Mouse (Mus musculus) lung, embryonic 15.5 days (tissue): ENCODE results near the gene Wdr48. TPM values are rescaled to one million over a fixed set of nuclear protein-coding genes. Genes with fewer than 3 reads are reported as not detected.

Experiments
- ATAC-seq: fragments of 200-750 bp; cut with Nextera tagmentation; 2 replicates; pipeline ENCODE4 v1.8.0; 2017; ENCODE audit warnings: moderate number of reproducible peaks, borderline replicate concordance; ENCODE audit not compliant: low FRiP score, low TSS enrichment; ENCODE audit errors: extremely low read depth
- H3K27ac ChIP-seq: fragments of 300-500 bp; sonication (generic); 2 replicates; pipeline ENCODE4 v1.5.1; 2015; ENCODE audit warnings: moderate library complexity, mild to moderate bottlenecking, inconsistent platforms
- H3K27me3 ChIP-seq: fragments of 300-500 bp; sonication (generic); 2 replicates; pipeline ENCODE4 v1.6.1; 2015; ENCODE audit warnings: inconsistent platforms
- H3K36me3 ChIP-seq: fragments of 300-500 bp; sonication (generic); 2 replicates; pipeline ENCODE4 v1.6.1; 2015; ENCODE audit warnings: inconsistent platforms
- H3K4me1 ChIP-seq: fragments of 300-500 bp; sonication (generic); 2 replicates; pipeline ENCODE4 v1.6.1; 2015; ENCODE audit warnings: inconsistent platforms
- H3K4me2 ChIP-seq: fragments of 300-500 bp; sonication (generic); 2 replicates; pipeline ENCODE4 v1.6.1; 2015; ENCODE audit warnings: inconsistent platforms, mild to moderate bottlenecking, moderate library complexity
- H3K4me3 ChIP-seq: fragments of 300-500 bp; sonication (generic); 2 replicates; pipeline ENCODE4 v1.5.1; 2015; ENCODE audit warnings: mild to moderate bottlenecking, inconsistent platforms
- H3K9ac ChIP-seq: fragments of 300-500 bp; sonication (generic); 2 replicates; pipeline ENCODE4 v1.6.1; 2015; ENCODE audit warnings: inconsistent platforms
- H3K9me3 ChIP-seq: fragments of 300-500 bp; sonication (generic); 2 replicates; pipeline ENCODE4 v1.6.1; 2016; ENCODE audit warnings: inconsistent platforms
- WGBS: fragments of 180-500 bp; shearing (Covaris S2); methylation state at CpG from one replicate; pipeline ENCODE4 v1.1.7; 2015; 5-methylcytosine and 5-hydroxymethylcytosine counted together
- polyA plus RNA-seq: library from polyadenylated mRNA; unstranded; fragments of >200 nt; fragmentation: Nextera tagmentation; extraction: Ambion mirVana; gene quantifications from 2 replicates; pipeline ENCODE4 v1.2.1, GENCODE M21; 2015

Gene Wdr48
- polyA plus RNA-seq, result 53.3 and 54.1 TPM in 2 replicates

- Histone ChIP-seq H3K36me3 (no peaks in the 10 kb centered on the region), H3K9ac (peak within 1 kb of the TSS; percentile 77), H3K9me3 (no peaks in the 10 kb centered on the region), H3K27ac (peak within 1 kb of the TSS; percentile 72), H3K4me3 (peak within 1 kb of the TSS; percentile 88), H3K4me1 (peaks cover 10% of the 10 kb centered on the region), H3K4me2 (peak within 1 kb of the TSS; percentile 86), H3K27me3 (no peaks in the 10 kb centered on the region)
- WGBS, result 3% methylated on average over 34 of the region's 34 CpGs
- peak; percentile 100 for ATAC-seq
These were observed at the start of gene Wdr48 for GRCm38 (mm10) chr9:119894339-119895009. Wdr48 (plus strand) TSS chr9:119894878.

- Histone ChIP-seq H3K36me3 (no peaks in the 10 kb centered on the region), H3K27ac (no peak overlapping the region), H3K4me3 (no peak overlapping the region), H3K9ac (no peak overlapping the region), H3K9me3 (no peaks in the 10 kb centered on the region), H3K27me3 (no peaks in the 10 kb centered on the region), H3K4me2 (no peak overlapping the region), H3K4me1 (no peaks in the 10 kb centered on the region)
- no peak for ATAC-seq
- 68% methylated on average over 6 of the region's 6 CpGs for WGBS
These were observed 47.5 kb upstream of the Wdr48 start for GRCm38 (mm10) chr9:119847187-119847586.

- no peaks in the 10 kb centered on the region for H3K27me3 ChIP-seq
- no peaks in the 10 kb centered on the region for H3K36me3 ChIP-seq
- no peak overlapping the region for H3K4me2 ChIP-seq
- no peak overlapping the region for H3K4me3 ChIP-seq
- no peak overlapping the region for H3K27ac ChIP-seq
- H3K9me3 ChIP-seq, result no peaks in the 10 kb centered on the region
- no peaks in the 10 kb centered on the region for H3K4me1 ChIP-seq
- no peak overlapping the region for H3K9ac ChIP-seq
- WGBS, result 43% methylated on average over 7 of the region's 7 CpGs
- ATAC-seq, result no peak
These were observed 46.0 kb upstream of the Wdr48 start for GRCm38 (mm10) chr9:119848671-119849070.

- no peaks in the 10 kb centered on the region for H3K4me1 ChIP-seq
- 22% methylated on average over 8 of the region's 8 CpGs for WGBS
- no peak overlapping the region for H3K4me3 ChIP-seq
- no peak overlapping the region for H3K27ac ChIP-seq
- H3K36me3 ChIP-seq, result no peaks in the 10 kb centered on the region
- no peaks in the 10 kb centered on the region for H3K27me3 ChIP-seq
- no peaks in the 10 kb centered on the region for H3K9me3 ChIP-seq
- ATAC-seq, result no peak
- H3K4me2 ChIP-seq, result no peak overlapping the region
- no peak overlapping the region for H3K9ac ChIP-seq
These were observed 45.5 kb upstream of the Wdr48 start for GRCm38 (mm10) chr9:119849214-119849613.

- no peak overlapping the region for H3K9ac ChIP-seq
- H3K4me1 ChIP-seq, result no peaks in the 10 kb centered on the region
- no peaks in the 10 kb centered on the region for H3K36me3 ChIP-seq
- no peaks in the 10 kb centered on the region for H3K27me3 ChIP-seq
- WGBS, result 67% methylated on average over 10 of the region's 10 CpGs
- no peak for ATAC-seq
- H3K27ac ChIP-seq, result no peak overlapping the region
- no peak overlapping the region for H3K4me2 ChIP-seq
- no peak overlapping the region for H3K4me3 ChIP-seq
- no peaks in the 10 kb centered on the region for H3K9me3 ChIP-seq
These were observed 42.2 kb upstream of the Wdr48 start for GRCm38 (mm10) chr9:119852347-119853030.

GRCm38 (mm10) chr9:119853071-119853846, 41.4 kb upstream of the Wdr48 start:
- Histone ChIP-seq H3K27me3 (no peaks in the 10 kb centered on the region), H3K4me1 (no peaks in the 10 kb centered on the region), H3K27ac (no peak overlapping the region), H3K4me3 (no peak overlapping the region), H3K36me3 (no peaks in the 10 kb centered on the region), H3K4me2 (no peak overlapping the region), H3K9ac (no peak overlapping the region), H3K9me3 (no peaks in the 10 kb centered on the region)
- ATAC-seq, result no peak
- 54% methylated on average over 2 of the region's 2 CpGs for whole genome bisulfite sequencing

GRCm38 (mm10) chr9:119854170-119854569, 40.5 kb upstream of the Wdr48 start:
- 54% methylated on average over 8 of the region's 8 CpGs for whole genome bisulfite sequencing
- Histone ChIP-seq H3K4me1 (no peaks in the 10 kb centered on the region), H3K27ac (no peak overlapping the region), H3K9ac (no peak overlapping the region), H3K27me3 (no peaks in the 10 kb centered on the region), H3K4me3 (no peak overlapping the region), H3K4me2 (no peak overlapping the region), H3K9me3 (no peaks in the 10 kb centered on the region), H3K36me3 (no peaks in the 10 kb centered on the region)
- ATAC-seq, result no peak

GRCm38 (mm10) chr9:119887144-119887901, 7.4 kb upstream of the Wdr48 start:
- WGBS, result 51% methylated on average over 4 of the region's 4 CpGs
- no peak overlapping the region for H3K4me2 ChIP-seq

GRCm38 (mm10) chr9:119888843-119889246, 5.8 kb upstream of the Wdr48 start:
- Histone ChIP-seq H3K4me3 (no peak overlapping the region), H3K4me2 (no peak overlapping the region), H3K36me3 (no peaks in the 10 kb centered on the region), H3K9ac (no peak overlapping the region), H3K27ac (no peak overlapping the region), H3K4me1 (no peaks in the 10 kb centered on the region), H3K27me3 (no peaks in the 10 kb centered on the region), H3K9me3 (no peaks in the 10 kb centered on the region)
- ATAC-seq, result no peak
- WGBS, result 60% methylated on average over 2 of the region's 2 CpGs

More at GRCm38 (mm10) chr9:119887144-119887901, 7.4 kb upstream of the Wdr48 start:
- H3K27me3 ChIP-seq, result no peaks in the 10 kb centered on the region
- H3K4me1 ChIP-seq, result no peaks in the 10 kb centered on the region
- ATAC-seq, result no peak
- no peak overlapping the region for H3K9ac ChIP-seq
- no peak overlapping the region for H3K27ac ChIP-seq
- H3K36me3 ChIP-seq, result no peaks in the 10 kb centered on the region
- H3K4me3 ChIP-seq, result no peak overlapping the region
- no peaks in the 10 kb centered on the region for H3K9me3 ChIP-seq

GRCm38 (mm10) chr9:119889446-119889845, 5.2 kb upstream of the Wdr48 start:
- no peak overlapping the region for H3K27ac ChIP-seq
- no peak overlapping the region for H3K4me3 ChIP-seq
- H3K4me2 ChIP-seq, result no peak overlapping the region
- WGBS, result 78% methylated on average over 9 of the region's 9 CpGs
- H3K4me1 ChIP-seq, result no peaks in the 10 kb centered on the region
- H3K9me3 ChIP-seq, result no peaks in the 10 kb centered on the region
- no peak overlapping the region for H3K9ac ChIP-seq
- H3K36me3 ChIP-seq, result no peaks in the 10 kb centered on the region
- no peak for ATAC-seq
- no peaks in the 10 kb centered on the region for H3K27me3 ChIP-seq

GRCm38 (mm10) chr9:119890692-119891091, 4.0 kb upstream of the Wdr48 start:
- Histone ChIP-seq H3K36me3 (no peaks in the 10 kb centered on the region), H3K27ac (no peak overlapping the region), H3K9me3 (no peaks in the 10 kb centered on the region), H3K4me3 (no peak overlapping the region), H3K4me1 (peaks cover 4% of the 10 kb centered on the region), H3K27me3 (no peaks in the 10 kb centered on the region), H3K4me2 (no peak overlapping the region), H3K9ac (no peak overlapping the region)
- 46% methylated on average over 2 of the region's 2 CpGs for WGBS
- ATAC-seq, result no peak
